Comparison of ENCODE assay signal across 19 mouse cellular contexts in the genomic region with DNA sequence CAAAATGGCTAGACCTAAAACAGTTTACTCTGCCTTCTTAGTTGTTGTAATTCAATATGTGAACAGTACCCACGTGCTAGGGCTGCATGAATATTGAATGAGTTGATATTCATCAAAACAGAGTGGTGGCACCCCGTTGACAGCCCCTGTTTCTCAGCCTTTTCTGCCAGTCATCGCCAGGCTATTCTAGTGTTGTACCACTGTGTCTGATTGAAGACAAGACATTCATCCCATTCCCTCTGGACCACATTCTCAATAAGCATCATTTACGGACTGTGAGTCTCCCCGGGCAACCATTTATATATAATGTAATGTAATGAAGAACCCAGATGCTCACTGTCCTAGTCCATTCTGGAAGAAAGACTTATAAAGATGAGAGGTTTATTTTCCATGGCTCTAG. TPM values are rescaled to one million over a fixed set of nuclear protein-coding genes. Genes with fewer than 3 reads are reported as not detected.
DNase-seq lines count a peak whose midpoint lies in the region; ATAC-seq and TF ChIP-seq lines count a peak whose summit lies in the region.
"Had no signal": no experiment of that assay in that cellular context is flagged by ENCODE, and none has a peak within 500 bp of the region (broad histone marks: within the 10 kb centered on the region; RNA-seq: fewer than 3 reads in every experiment).

No protein-coding gene starts in this region.

- H3K27ac ChIP-seq in heart, embryonic 11.5 days (ENCODE audit: low read depth, low read length): peak overlapping the region; percentile 84; the same call in 1 of the 2 replicates
- H3K27ac ChIP-seq in hindbrain, embryonic 15.5 days (replicated peaks): no peak overlapping the region
- H3K27ac ChIP-seq: embryonic facial prominence, embryonic 15.5 days; limb, embryonic 12.5 days; liver, embryonic 12.5 days had no signal

- WGBS in heart, embryonic 11.5 days (ENCODE audit: insufficient replicate concordance): 81% methylated on average over 5 of the region's 5 CpGs
- WGBS in hindbrain, embryonic 15.5 days: 29% methylated on average over 5 of the region's 5 CpGs

- H3K9ac ChIP-seq in heart, embryonic 11.5 days (ENCODE audit: low read depth, low read length): no peak overlapping the region
- H3K9ac ChIP-seq in hindbrain, embryonic 15.5 days: no peak overlapping the region
- H3K9ac ChIP-seq: embryonic facial prominence, embryonic 15.5 days; limb, embryonic 12.5 days; liver, embryonic 12.5 days had no signal

- peaks cover 26% of the 10 kb centered on the region for H3K4me1 ChIP-seq in heart, embryonic 11.5 days (ENCODE audit: control insufficient read depth, insufficient read depth, low read length)
- peaks cover 11% of the 10 kb centered on the region for H3K4me1 ChIP-seq in hindbrain, embryonic 15.5 days (replicated peaks)
- H3K4me1 ChIP-seq: liver, embryonic 12.5 days; megakaryocyte, embryonic 14.5 days had no signal

- ATAC-seq in heart, embryonic 11.5 days (replicated peaks; ENCODE audit: insufficient number of reproducible peaks, low FRiP score, low TSS enrichment): no peak
- ATAC-seq in hindbrain, embryonic 15.5 days (ENCODE audit: low FRiP score, low read depth): peak; percentile 60
- ATAC-seq in granulocyte monocyte progenitor cell, adult 5-6 weeks (replicated peaks; ENCODE audit: poor library complexity, severe bottlenecking): no peak
- ATAC-seq: intestine, embryonic 16.5 days; liver, embryonic 12.5 days had no signal

- TF ChIP-seq POLR2A in brain, embryonic 14.5 days (IDR thresholded peaks at IDR 0.05; ENCODE audit: borderline replicate concordance, extremely low read depth, insufficient read depth, insufficient read length, poor library complexity, severe bottlenecking): no peak

- H3K4me3 ChIP-seq in heart, embryonic 11.5 days (ENCODE audit: low read depth, low read length): no peak overlapping the region
- no peak overlapping the region for H3K4me3 ChIP-seq in hindbrain, embryonic 15.5 days
- H3K4me3 ChIP-seq: embryonic facial prominence, embryonic 15.5 days; limb, embryonic 12.5 days; liver, embryonic 12.5 days; megakaryocyte, embryonic 14.5 days had no signal

- H3K27me3 ChIP-seq in heart, embryonic 11.5 days (ENCODE audit: control insufficient read depth, insufficient read depth, low read length): no peaks in the 10 kb centered on the region
- no peaks in the 10 kb centered on the region for H3K27me3 ChIP-seq in hindbrain, embryonic 15.5 days
- H3K27me3 ChIP-seq: embryonic facial prominence, embryonic 15.5 days; limb, embryonic 12.5 days; liver, embryonic 12.5 days; megakaryocyte, embryonic 14.5 days had no signal

- intact Hi-C loops in left cerebral cortex, postnatal 4 days (cut with DNase I): no loop called here
- intact Hi-C loops in left cerebral cortex, postnatal 14 days (cut with DNase I): no loop called here

- no peak for DNase-seq in heart, adult 8-10 months (ENCODE audit: low spot score)
- DNase-seq in left cerebral cortex, postnatal 4 days: peak; percentile 42
- no peak for DNase-seq in left cerebral cortex, postnatal 14 days (ENCODE audit: low spot score in 2 of 2)
- DNase-seq in brain, embryonic 14.5 days (ENCODE audit: low read depth): peak; percentile 50
- DNase-seq: cerebellum, adult 2 months; cerebellum, postnatal 36 days; heart, postnatal 36 days; kidney, postnatal 4 days; layer of hippocampus, adult 9-11 months; lung, adult 2 months; right cerebral cortex, adult 18-20 months had no signal

- H3K36me3 ChIP-seq in heart, embryonic 11.5 days (ENCODE audit: control insufficient read depth, insufficient read depth, low read length): no peaks in the 10 kb centered on the region
- no peaks in the 10 kb centered on the region for H3K36me3 ChIP-seq in hindbrain, embryonic 15.5 days
- H3K36me3 ChIP-seq: embryonic facial prominence, embryonic 15.5 days; limb, embryonic 12.5 days; liver, embryonic 12.5 days had no signal

- TF ChIP-seq CTCF in brain, embryonic 14.5 days (IDR thresholded peaks at IDR 0.05; ENCODE audit: borderline replicate concordance, extremely low read depth, insufficient read depth, insufficient read length): no peak

- H3K9me3 ChIP-seq in heart, embryonic 11.5 days (replicated peaks; ENCODE audit: control insufficient read depth, low read length): no peaks in the 10 kb centered on the region
- no peaks in the 10 kb centered on the region for H3K9me3 ChIP-seq in hindbrain, embryonic 15.5 days
- H3K9me3 ChIP-seq: embryonic facial prominence, embryonic 15.5 days; limb, embryonic 12.5 days; liver, embryonic 12.5 days had no signal

- H3K4me2 ChIP-seq in heart, embryonic 11.5 days: no peak overlapping the region
- H3K4me2 ChIP-seq in hindbrain, embryonic 15.5 days: no peak overlapping the region
- H3K4me2 ChIP-seq: embryonic facial prominence, embryonic 15.5 days; limb, embryonic 12.5 days; liver, embryonic 12.5 days had no signal

RNA-seq across cellular contexts. Expression of a gene that starts 42.0 kb away (rescaled TPM):
- polyA plus RNA-seq in heart, embryonic 11.5 days (2014; fragmentation: Nextera tagmentation; extraction: Ambion mirVana): 307 and 355 TPM in 2 replicates
- total RNA-seq in heart, adult 8-10 months (2022): 10 to 100 TPM; 23.9 to 33.3 (median 28.1) TPM
- 1 to 10 TPM in 1 of 2 experiments, under 1 TPM in 1; 0.26 to 1.0 TPM for total RNA-seq in left cerebral cortex, postnatal 4 days (2021)
- 1 to 10 TPM; 1.6 to 1.7 TPM for total RNA-seq in left cerebral cortex, postnatal 14 days (2021)
- 13.0 and 14.8 TPM in 2 replicates for polyA plus RNA-seq in brain, embryonic 14.5 days (2012; rRNA removed)
- polyA plus RNA-seq in hindbrain, embryonic 15.5 days (2015; fragmentation: Nextera tagmentation; extraction: Ambion mirVana): 18.9 and 20.9 TPM in 2 replicates
- total RNA-seq in granulocyte monocyte progenitor cell, adult 5-6 weeks (2014; fragmentation: Nextera tagmentation): not detected in 2 replicates
- total RNA-seq in granulocyte monocyte progenitor cell, adult 5-6 weeks (2017): not detected in 2 replicates

Comparison
In these comparisons a context has a peak if more than half of its experiments do, and no peak if none do; other contexts are left out.
1. DNase-seq: peak in left cerebral cortex, postnatal 4 days (single experiment) and brain, embryonic 14.5 days (single experiment); none in heart, adult 8-10 months (single experiment) and left cerebral cortex, postnatal 14 days (0 of 2).
2. RNA of a gene that starts 42.0 kb away (total RNA-seq): 23.9 to 33.3 TPM in heart, adult 8-10 months; 1.6 to 1.7 TPM in left cerebral cortex, postnatal 14 days, 0.26 to 1.0 TPM in left cerebral cortex, postnatal 4 days and not detected in granulocyte monocyte progenitor cell, adult 5-6 weeks; every median in the first group is over 4 times any median in the second.